Mouse (Mus musculus) embryonic fibroblast, embryonic 13.5 days (primary cell): ENCODE data around the gene Ckap4. TPM values are rescaled to one million over a fixed set of nuclear protein-coding genes. Genes with fewer than 3 reads are reported as not detected.
"Not testable (repeated sequence)": the region's sequence is repeated elsewhere in the genome, so short reads cannot be mapped to it uniquely, and the experiment has no call there.

ENCODE experiments used
- H3K27ac ChIP-seq: 2 replicates; pipeline ENCODE4 v1.5.1; 2012; ENCODE audit warnings: low read length, control low read depth, inconsistent platforms; ENCODE audit not compliant: insufficient read depth
- H3K4me1 ChIP-seq: 2 replicates; pipeline ENCODE4 v1.6.1; 2011; ENCODE audit warnings: low read length; ENCODE audit not compliant: control insufficient read depth, insufficient read depth
- H3K4me3 ChIP-seq: 2 replicates; pipeline ENCODE4 v1.5.1; 2011; ENCODE audit warnings: mild to moderate bottlenecking, control low read depth, low read length; ENCODE audit not compliant: insufficient read depth
- CTCF ChIP-seq: IDR thresholded peaks from 2 replicates; pipeline ENCODE4 v1.5.1; 2011; ENCODE audit warnings: mild to moderate bottlenecking, control low read depth, low read length, moderate library complexity, borderline replicate concordance; ENCODE audit not compliant: insufficient read depth
- POLR2A ChIP-seq: IDR thresholded peaks from 2 replicates; pipeline ENCODE4 v1.6.1; 2011; ENCODE audit warnings: low read depth, mild to moderate bottlenecking, control low read depth, low read length, moderate library complexity
- polyA plus RNA-seq: library from polyadenylated mRNA; stranded (reverse); fragments of >200 nt; gene quantifications from 2 replicates; pipeline ENCODE4 v1.2.4, GENCODE M21; 2011; ENCODE audit warnings: low read depth; ENCODE audit not compliant: missing spikeins, insufficient read length

Gene Ckap4
- polyA plus RNA-seq, 1 experiment, result 280 TPM

DNA sequence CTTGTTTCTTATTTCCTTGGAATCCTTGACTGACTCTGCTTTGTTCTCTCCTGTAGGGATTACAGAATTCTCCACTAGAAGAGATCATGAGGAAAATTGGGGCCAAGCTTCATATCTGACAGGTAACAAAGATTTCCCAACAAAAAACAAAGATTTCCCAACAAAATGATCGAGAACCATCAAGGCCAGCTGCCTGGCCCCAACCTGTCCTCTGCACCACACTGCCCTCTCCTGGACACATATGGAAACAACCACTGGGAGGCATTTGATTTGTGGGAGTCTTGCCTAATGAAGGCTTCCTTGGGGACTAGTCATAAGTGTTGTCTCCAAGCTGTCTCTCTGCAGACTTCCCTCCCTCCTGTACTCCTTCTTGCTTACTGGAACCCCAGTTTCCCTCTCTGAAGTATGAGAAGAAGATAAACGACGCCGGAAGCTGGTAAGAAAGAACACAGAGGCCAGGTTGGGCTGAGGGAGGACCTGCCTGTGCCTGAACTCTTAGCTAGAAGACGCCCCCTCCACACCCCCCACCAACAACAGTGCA lies 19.8 kb downstream of the Ckap4 start:
- no peak overlapping the region for H3K27ac ChIP-seq
- TF ChIP-seq CTCF, result peak; percentile 67; the same call in 1 of the 2 replicates
- no peak for TF ChIP-seq POLR2A
- no peak overlapping the region for H3K4me3 ChIP-seq
- H3K4me1 ChIP-seq, result no peaks in the 10 kb centered on the region

DNA sequence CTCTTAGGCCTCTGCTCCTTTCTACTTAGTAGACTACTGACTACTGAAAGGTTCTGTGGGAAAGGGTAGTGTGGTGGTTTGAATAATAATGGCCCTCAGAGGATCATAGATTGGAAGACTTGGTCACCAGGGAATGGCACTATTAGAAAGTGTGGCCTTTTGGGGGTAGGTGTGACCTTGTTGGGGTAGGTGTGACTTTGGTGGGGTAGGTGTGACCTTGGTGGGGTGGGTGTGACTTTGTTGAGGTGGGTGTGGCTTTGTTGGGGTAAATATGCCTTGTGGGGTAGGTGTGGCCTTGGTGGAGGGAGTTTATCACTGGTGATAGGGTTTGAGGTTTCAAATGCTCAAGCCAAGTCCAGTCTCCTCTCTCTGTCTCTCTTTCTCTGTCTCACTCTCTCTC lies 21.1 kb downstream of the Ckap4 start:
- no peaks in the 10 kb centered on the region for H3K4me1 ChIP-seq
- no peak for TF ChIP-seq CTCF
- TF ChIP-seq POLR2A, result no peak
- H3K27ac ChIP-seq, result no peak overlapping the region
- no peak overlapping the region for H3K4me3 ChIP-seq

DNA sequence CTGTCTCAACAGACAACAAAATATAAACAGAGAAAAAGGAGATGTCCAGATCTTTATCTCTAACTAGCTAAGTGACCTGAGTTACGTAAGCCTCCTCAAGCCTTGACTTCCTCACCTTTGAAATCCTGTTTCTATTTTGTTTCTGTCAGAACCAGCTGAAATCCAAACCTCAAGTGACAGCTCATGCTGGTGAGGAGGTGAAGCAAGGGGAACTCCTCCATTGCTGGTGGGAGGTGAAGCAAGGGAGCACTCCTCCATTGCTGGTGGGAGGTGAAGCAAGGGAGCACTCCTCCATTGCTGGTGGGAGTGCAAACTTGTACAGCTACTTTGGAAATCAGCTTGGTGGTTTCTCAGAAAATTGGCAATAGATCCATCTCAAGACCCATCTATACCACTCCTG lies 25.3 kb downstream of the Ckap4 start:
- no peak overlapping the region for H3K27ac ChIP-seq
- H3K4me1 ChIP-seq, result no peaks in the 10 kb centered on the region
- no peak for TF ChIP-seq POLR2A
- no peak for TF ChIP-seq CTCF
- H3K4me3 ChIP-seq, result no peak overlapping the region

DNA sequence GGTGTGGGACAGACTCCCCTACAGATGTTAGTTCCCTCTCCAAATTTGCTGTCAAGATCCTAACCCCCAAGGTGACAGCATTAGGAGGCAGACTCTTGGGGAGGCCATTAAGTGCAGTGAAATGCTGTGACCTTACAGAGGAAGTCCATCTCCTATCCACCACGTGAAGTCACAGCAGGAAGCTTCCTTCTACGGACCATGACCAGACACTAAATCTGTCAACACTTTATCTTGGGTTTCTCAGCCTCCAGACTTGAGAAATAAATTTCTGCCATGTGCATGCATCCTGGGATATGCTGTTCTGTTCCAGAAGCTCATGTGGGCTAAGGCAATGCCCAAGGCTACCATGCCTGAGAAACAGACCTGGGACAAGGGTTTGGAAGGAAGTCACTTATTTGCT lies 35.0 kb downstream of the Ckap4 start:
- no peak overlapping the region for H3K27ac ChIP-seq
- H3K4me3 ChIP-seq, result no peak overlapping the region
- no peaks in the 10 kb centered on the region for H3K4me1 ChIP-seq
- TF ChIP-seq CTCF, result no peak
- no peak for TF ChIP-seq POLR2A

DNA sequence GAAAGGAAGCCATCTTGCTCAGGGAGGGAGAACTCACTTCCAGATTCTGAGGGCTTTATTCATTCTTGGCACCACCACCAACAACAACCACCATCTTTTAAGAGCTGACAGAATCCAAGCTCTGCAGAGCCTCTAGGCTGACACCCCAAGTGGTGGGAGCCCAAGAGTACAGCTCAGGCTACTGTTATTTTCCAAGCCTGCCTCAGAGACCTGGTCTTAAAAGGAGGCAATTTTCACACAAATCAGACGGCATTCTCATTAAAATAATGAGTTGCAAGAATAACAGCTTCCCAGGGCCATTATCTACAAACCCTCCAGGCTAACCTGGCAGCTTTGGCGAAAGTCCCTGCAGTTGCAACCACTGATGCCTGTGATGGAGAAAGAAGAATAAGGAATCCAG lies 37.1 kb downstream of the Ckap4 start:
- TF ChIP-seq POLR2A (no peak), CTCF (no peak)
- Histone ChIP-seq H3K4me3 (no peak overlapping the region), H3K27ac (no peak overlapping the region), H3K4me1 (no peaks in the 10 kb centered on the region)

DNA sequence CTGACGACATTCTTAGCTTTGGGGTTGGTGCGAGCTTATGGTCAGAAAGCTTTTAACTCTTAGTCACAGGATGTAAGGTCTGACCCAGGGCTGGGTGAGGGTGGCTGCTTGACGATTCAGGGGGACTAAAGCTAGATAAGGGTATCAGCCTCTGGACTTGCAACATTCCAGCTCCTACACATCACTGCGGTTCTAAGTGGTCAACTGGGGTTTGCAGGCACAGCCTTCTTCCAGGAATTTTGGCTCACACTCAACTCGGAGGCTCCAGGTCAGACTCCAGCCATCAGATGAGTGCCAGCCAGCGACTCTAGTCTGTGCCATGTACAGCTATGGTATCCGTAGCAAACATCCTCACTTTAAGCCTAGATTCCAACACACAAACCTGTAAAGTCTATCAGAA lies 39.4 kb downstream of the Ckap4 start:
- Histone ChIP-seq H3K27ac (no peak overlapping the region), H3K4me3 (no peak overlapping the region), H3K4me1 (no peaks in the 10 kb centered on the region)
- TF ChIP-seq POLR2A (no peak), CTCF (no peak)

DNA sequence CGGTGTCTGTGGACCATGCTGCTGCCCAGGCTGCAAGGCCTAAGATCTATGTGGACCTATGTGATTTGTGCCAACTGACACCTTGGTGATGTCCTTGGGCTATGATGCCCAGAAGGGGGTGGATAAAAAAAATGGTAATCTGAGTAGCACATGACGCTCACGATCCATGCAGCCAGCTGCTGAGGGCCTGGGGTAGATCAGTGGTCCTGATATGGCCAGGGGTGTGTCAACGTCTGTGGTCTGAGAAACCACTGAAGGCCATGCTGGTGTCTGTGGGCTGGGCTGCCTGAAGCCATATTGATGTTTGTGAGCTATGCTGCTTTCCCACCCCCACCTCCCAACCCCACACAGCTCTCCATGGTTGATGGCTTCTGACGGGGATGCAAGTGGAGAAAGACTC lies 43.7 kb downstream of the Ckap4 start:
- no peak for TF ChIP-seq POLR2A
- TF ChIP-seq CTCF, result no peak
- no peak overlapping the region for H3K4me3 ChIP-seq
- no peaks in the 10 kb centered on the region for H3K4me1 ChIP-seq
- H3K27ac ChIP-seq, result no peak overlapping the region

DNA sequence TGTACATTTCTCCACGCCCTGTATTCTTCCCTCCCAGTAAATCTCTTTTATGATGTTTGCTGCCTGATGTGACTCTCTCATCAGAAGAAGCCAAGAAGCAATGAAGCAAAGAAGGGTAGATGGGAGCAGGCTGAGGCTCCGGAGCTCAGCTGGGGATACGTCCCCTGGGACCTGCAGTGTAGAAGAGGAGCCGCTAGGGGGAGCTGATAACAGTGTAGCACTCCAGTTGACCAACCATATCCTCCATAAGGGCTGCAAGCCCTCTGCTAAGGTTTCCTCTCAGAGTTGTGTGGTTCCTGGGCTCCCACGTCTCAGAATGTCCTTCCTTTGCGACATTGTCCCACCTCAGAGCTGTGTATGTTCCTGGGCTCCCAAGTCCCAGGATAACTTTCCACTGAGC lies 45.5 kb downstream of the Ckap4 start:
- Histone ChIP-seq H3K27ac (no peak overlapping the region), H3K4me1 (no peaks in the 10 kb centered on the region), H3K4me3 (no peak overlapping the region)
- TF ChIP-seq CTCF (0 out of 2 replicates have a peak, but pooled peaks have one; percentile 10), POLR2A (no peak)

DNA sequence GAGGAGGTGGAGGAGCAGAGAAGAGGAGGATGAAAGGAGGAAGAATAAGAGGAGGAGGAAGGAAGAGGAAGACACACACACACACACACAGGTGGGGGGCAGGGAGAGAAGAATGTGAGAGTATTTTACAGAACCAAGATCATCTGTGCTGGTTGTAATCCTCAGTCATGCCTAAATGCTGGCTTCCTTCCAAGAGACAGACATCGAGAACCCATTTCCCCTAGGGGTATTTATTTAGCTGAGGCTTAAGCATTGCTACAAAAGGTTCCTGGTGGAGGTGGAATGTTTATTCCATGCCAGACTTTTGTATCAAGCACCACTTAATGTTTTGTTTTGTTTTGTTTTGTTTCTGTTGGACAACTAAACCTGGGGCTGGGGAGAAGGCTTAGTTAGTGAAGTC lies 49.2 kb downstream of the Ckap4 start:
- TF ChIP-seq POLR2A (no peak), CTCF (no peak)
- H3K27ac ChIP-seq, result no peak overlapping the region
- H3K4me1 ChIP-seq, result no peaks in the 10 kb centered on the region
- no peak overlapping the region for H3K4me3 ChIP-seq

DNA sequence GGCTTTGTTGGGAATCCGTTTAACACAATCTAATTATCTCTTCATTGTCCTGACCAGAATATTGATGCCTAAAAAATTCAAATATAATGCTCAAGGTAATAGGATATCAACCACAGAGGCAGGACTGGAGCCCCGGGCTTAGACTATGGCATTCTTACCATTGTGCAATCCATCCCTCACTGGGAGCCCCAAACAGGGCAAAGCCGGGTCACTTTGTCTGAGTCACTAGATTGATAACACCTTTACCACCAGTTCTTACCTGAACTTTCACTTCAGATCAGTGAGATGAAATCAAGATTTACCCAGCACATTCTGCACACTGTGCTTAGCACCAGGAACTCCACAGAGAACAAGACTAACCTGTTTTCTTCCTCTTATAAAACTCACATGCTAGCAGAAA lies 50.3 kb downstream of the Ckap4 start:
- no peaks in the 10 kb centered on the region for H3K4me1 ChIP-seq
- H3K4me3 ChIP-seq, result no peak overlapping the region
- H3K27ac ChIP-seq, result no peak overlapping the region
- TF ChIP-seq CTCF, result no peak
- no peak for TF ChIP-seq POLR2A

DNA sequence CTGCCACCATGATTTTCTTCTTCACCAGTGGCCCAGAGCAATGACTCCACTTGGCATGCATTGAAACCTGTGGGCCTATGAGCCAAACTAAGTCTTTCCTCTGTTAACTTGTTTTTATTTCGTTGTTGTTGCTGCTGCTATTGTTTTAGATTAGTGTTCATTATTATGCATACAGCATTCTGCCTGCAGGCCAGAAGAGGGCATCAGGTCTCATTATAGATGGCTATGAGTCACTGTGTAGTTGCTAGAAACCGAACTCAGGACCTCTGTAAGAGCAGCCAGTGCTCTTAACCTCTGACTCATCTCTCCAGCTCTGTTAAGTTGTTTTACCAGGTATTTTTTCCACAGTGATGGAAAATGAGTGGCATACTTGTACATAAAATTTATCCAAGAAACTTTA lies 50.8 kb downstream of the Ckap4 start:
- TF ChIP-seq POLR2A, result no peak
- no peak for TF ChIP-seq CTCF
- Histone ChIP-seq H3K4me1 (no peaks in the 10 kb centered on the region), H3K4me3 (no peak overlapping the region), H3K27ac (no peak overlapping the region)

DNA sequence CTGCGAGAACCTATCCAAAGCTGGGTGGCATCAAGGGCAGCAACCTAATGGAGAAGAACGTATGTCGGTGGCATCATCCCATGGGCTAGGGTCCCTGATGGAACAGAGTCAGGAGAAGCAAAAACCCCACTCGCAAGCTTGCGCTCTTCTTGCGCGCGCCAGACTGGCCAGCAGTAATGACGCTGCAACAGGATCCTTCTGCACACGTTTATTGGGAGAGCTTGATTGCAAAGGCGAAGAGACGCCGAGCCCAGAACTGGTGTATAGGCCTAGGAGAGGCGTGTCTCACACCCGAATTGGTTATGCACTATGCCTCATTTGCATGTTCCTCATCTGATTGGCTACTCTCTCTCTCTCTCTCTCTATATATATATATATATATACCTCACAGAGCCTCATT lies 51.4 kb downstream of the Ckap4 start:
- not testable (repeated sequence) for H3K4me1 ChIP-seq, H3K27ac ChIP-seq, H3K4me3 ChIP-seq
